Mouse (Mus musculus) spleen, postnatal 0 days (tissue): ENCODE measurements around the gene Ankmy2. TPM values are rescaled to one million over a fixed set of nuclear protein-coding genes. Genes with fewer than 3 reads are reported as not detected.

Source experiments
- polyA plus RNA-seq: library from polyadenylated mRNA; unstranded; fragments of >200 nt; fragmentation: Nextera tagmentation; extraction: Ambion mirVana; gene quantifications from 2 replicates; pipeline ENCODE4 v1.2.1, GENCODE M21; 2015

The Ankmy2 gene
- polyA plus RNA-seq, result 13.9 and 16.1 TPM in 2 replicates

GRCm38 (mm10) chr12:36156637-36157303, at the start of gene Ankmy2:
TSS of gene Ankmy2 (plus strand) at chr12:36157114.

GRCm38 (mm10) chr12:36157638-36158308, 859 bp downstream of the Ankmy2 start, which contains the start of gene Bzw2:
TSS of gene Bzw2 (minus strand) at chr12:36158080.

Other genes starting within 250 kb of the Ankmy2 start
- gene Agr3, start 231.5 kb upstream of the Ankmy2 start, polyA plus RNA-seq, result not detected in 2 replicates
- gene Agr2, start 164.2 kb upstream of the Ankmy2 start, polyA plus RNA-seq, result 0.16 and 0.28 TPM in 2 replicates
- gene Tspan13, start 114.6 kb upstream of the Ankmy2 start, polyA plus RNA-seq, result 70.3 and 78.1 TPM in 2 replicates
- gene Bzw2, start 966 bp downstream of the Ankmy2 start, polyA plus RNA-seq, result 75.7 and 82.1 TPM in 2 replicates
- not detected in 2 replicates for gene Lrrc72, start 96.3 kb downstream of the Ankmy2 start, polyA plus RNA-seq
- gene Sostdc1, start 157.0 kb downstream of the Ankmy2 start, polyA plus RNA-seq, result 0.72 and 0.73 TPM in 2 replicates
- gene Ispd, start 224.3 kb downstream of the Ankmy2 start, polyA plus RNA-seq, result 3.5 and 3.7 TPM in 2 replicates
- gene D630036H23Rik, start 225.1 kb downstream of the Ankmy2 start, polyA plus RNA-seq, result 1.9 and 2.0 TPM in 2 replicates